Mouse (Mus musculus) G1E (cell line): Measurements from ENCODE around the gene Olfr709-ps1.

Experiments
- CTCF ChIP-seq: IDR thresholded peaks from 2 replicates; pipeline ENCODE4 v1.5.1; 2012; ENCODE audit warnings: low read depth, low read length, inconsistent platforms, mixed read lengths
- GATA1 ChIP-seq: IDR thresholded peaks from 2 replicates; pipeline ENCODE4 v1.6.1; 2012; ENCODE audit warnings: borderline replicate concordance, low read length, inconsistent platforms, mixed read lengths

- TF ChIP-seq GATA1 (no peak), CTCF (no peak)
These were observed 16.2 kb upstream of the Olfr709-ps1 start, which contains the start of gene Olfr710 for GRCm38 (mm10) chr7:106948212-106948611.
